Mouse (Mus musculus) layer of hippocampus, postnatal 14 days (tissue): Measurements from ENCODE around the gene Il10ra. TPM values are rescaled to one million over a fixed set of nuclear protein-coding genes. Genes with fewer than 3 reads are reported as not detected.

Experiments
- DNase-seq, 2 experiments: peaks; one replicate each; pipeline ENCODE4 v3.0.0; 2021 to 2022; ENCODE audit warnings: low spot score in 2 of 2, mixed read lengths in 1 of 2
- long read RNA-seq, 2 experiments: library from polyadenylated mRNA; stranded (forward); transcript quantifications; one replicate each; pipeline ENCODE4 v2.0.0; 2021
- total RNA-seq, 2 experiments: library from RNA; stranded (reverse); gene quantifications; 2 replicates each; pipeline ENCODE4 v1.2.3; 2021

The Il10ra gene
- 1 to 10 TPM; 2.7 to 3.1 TPM for total RNA-seq
- long read RNA-seq, experiment 1, partial matches to known transcripts: 2 of 6 reads
- long read RNA-seq, experiment 1, other reads (novel, unspliced or antisense): 0 of 6 reads
- long read RNA-seq, experiment 2, partial matches to known transcripts: 0 of 2 reads
- long read RNA-seq, experiment 2, other reads (novel, unspliced or antisense): 0 of 2 reads

DNA sequence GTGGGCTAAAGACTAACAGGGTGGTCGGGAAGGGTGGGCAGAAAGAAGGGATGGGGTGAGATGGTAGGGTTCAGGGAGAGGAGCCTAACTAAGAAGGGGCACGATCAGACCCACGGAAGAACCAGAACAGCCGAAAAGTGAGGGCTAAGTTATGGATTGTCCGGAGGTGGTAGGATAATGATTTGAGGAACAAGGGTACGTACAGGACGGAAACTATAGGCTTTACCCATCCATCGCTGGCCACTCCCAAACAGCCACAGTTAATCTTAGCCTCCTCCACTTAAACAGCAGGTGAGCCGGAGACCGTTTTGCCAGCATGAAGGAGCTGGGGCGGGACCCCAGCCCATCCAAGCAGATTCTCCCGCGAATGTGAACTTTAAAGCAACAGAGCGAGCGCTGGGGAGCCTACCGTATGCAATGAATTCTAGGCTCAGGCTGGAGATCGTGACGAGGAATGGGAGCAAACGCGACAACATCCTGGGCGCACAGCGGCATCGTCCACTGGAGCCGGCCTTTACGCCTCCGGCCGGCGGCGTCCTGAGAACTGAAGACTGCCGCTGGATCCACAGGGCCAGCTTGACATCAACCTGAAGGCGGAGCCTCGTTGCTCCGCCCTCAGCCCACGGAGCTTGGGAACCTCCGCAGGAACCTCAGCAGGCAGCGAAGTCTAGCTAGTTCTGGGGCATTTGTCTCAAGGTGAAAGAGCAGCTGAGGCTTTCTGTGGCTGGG is at the start of gene Il10ra:
Gene Il10ra, minus strand, starts transcription at position 553 of the 729 bp plus-strand sequence.
- peak in 1 of 2 experiments; percentile 27 for DNase-seq

- no peak for DNase-seq
Observed at GRCm38 (mm10) chr9:45317635-45318034, 48.7 kb upstream of the Il10ra start.

DNA sequence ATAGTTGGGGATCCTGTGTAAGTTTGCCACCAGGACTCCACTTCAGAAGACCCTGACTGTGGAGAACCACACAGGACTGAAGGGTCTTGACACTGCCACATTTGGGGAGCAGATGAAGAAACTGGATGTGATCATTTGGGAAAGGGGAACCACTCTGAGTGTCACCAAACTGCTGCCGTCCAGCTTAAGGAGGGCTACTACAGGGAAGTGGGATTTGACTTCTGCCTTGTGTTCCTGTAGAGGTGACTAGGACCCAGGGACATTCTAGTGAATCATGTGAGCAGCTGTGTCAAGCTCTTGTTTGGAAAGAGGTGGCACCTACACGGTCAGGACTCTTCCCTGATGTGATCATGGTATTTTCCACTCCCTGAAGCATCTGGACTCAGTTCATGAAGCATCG is 45.0 kb upstream of the Il10ra start:
- DNase-seq: no peak

- no peak for DNase-seq
Observed at GRCm38 (mm10) chr9:45311858-45312257, 42.9 kb upstream of the Il10ra start.

GRCm38 (mm10) chr9:45308521-45308920 is 39.6 kb upstream of the Il10ra start:
- DNase-seq: no peak

DNA sequence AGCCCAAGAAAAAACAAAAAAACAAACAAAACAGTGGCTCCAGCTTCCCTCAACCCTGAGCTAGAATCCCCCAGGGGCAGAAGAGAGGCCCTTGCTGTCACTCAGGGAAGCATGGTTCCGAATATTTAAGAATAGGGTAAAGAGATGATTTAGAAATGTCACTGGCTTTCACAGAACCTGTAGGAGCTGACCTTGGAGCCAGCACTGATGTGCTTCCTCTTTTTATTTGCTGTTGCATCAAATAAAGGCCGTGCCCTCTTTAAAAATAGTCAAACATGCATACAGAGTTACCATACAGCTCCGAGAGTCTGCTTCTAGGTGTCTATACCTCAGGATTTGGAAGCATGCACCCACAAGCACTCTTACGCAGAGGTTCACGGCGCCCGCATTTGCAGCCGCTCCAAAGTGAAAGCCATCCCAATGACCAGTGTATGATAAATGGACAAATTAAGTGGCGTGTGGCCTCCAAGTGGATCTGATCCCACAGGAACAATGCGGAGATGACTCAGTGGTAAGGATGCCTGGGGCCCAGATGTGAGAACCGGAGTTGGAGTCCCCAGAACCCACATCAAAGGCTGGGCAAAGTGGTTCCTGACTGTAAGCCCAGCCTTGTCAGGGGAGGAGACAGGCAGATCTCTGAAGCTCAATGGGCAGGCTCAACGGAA is 37.9 kb upstream of the Il10ra start:
- no peak for DNase-seq

- no peak for DNase-seq
Observed at GRCm38 (mm10) chr9:45301771-45302170, 32.8 kb upstream of the Il10ra start.

GRCm38 (mm10) chr9:45300422-45301104 is 31.6 kb upstream of the Il10ra start:
- peak; percentile 97 to 98 for DNase-seq

- peak in 1 of 2 experiments; percentile 13 for DNase-seq
Observed at GRCm38 (mm10) chr9:45299231-45300006, 30.5 kb upstream of the Il10ra start.

GRCm38 (mm10) chr9:45294210-45295011 is 25.5 kb upstream of the Il10ra start:
- no peak for DNase-seq

DNA sequence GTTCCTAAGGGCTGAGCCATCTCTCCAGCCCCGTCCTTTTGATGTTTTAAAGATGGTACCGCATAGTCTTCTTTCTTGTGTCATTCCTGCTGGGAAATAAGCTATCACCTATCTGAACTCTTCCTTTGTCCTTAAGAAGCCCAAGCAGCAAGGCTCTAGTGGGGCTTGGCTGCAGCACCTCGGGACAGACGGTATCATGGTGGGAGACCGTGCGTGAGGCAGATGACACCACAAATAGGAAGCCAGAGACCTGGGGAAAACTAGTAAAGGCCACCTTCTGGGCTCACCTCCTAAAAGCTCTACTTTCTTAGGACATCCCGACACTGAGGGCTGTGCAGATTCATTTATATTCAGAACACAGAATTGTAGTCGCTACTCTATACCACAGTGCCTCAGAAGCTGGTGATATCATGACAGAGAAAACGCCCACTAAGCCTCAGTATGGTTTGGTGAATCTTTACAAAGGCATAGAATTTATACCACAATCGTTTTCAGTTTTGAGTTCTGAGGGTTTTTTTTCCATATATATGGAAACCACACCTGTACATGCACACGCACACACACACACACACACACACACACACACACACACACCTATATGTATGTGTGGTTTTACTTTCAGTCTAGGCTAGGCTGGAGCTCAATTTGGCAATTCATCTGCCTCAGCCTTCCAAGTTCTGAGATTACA is 22.7 kb upstream of the Il10ra start:
- no peak for DNase-seq

- no peak for DNase-seq
Observed at GRCm38 (mm10) chr9:45282466-45282865, 13.5 kb upstream of the Il10ra start.

GRCm38 (mm10) chr9:45280891-45281290 is 11.9 kb upstream of the Il10ra start:
- peak in 1 of 2 experiments; percentile 15 for DNase-seq

GRCm38 (mm10) chr9:45280059-45280458 is 11.1 kb upstream of the Il10ra start:
- no peak for DNase-seq

DNA sequence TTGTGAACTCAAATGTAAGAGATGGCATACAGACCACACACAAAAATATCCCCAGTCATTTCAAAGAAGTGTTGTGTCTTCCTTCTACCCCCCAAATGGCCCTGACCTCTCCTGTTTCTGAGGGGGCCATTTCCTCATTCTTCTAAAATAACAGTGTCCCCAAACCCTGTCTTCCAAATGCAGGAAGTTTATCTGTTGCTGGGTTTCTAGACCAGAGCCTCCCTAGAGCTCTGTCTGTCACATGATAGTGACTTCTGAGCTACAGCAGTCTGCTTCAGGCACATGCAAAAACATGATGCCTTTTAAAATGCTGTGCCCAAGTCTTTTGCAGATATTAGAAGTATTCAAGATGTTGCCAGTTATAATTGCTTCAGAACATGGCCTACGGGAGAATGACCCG is 5.7 kb upstream of the Il10ra start:
- no peak for DNase-seq

GRCm38 (mm10) chr9:45274218-45274617 is 5.3 kb upstream of the Il10ra start:
- DNase-seq: no peak

GRCm38 (mm10) chr9:45272213-45272612 is 3.3 kb upstream of the Il10ra start:
- DNase-seq: no peak

- no peak for DNase-seq
Observed at GRCm38 (mm10) chr9:45268079-45268478, 870 bp downstream of the Il10ra start.

DNA sequence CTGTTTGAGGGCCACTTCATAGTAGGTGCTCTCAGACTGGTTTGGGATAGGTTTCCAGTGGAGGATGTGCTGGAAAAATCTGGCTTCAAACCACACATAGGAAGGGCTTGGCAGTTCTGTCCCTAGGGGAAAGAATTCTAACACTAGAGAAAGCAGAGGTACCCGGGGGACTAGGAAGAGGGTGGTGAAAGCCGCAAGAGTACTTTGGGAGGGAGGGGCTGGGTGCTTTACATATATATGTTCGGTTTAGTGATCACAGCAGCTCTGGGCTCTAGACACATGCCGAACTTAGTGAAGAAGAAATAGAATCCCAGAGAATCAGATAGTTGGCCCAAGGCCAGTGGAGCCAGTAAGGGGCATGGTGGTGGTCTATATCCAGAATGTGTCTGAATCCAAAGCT is 1.9 kb downstream of the Il10ra start:
- DNase-seq: no peak

GRCm38 (mm10) chr9:45261872-45262271 is 7.1 kb downstream of the Il10ra start:
- DNase-seq: no peak
